8 mouse cellular contexts compared by ENCODE assay signal in the genomic region with DNA sequence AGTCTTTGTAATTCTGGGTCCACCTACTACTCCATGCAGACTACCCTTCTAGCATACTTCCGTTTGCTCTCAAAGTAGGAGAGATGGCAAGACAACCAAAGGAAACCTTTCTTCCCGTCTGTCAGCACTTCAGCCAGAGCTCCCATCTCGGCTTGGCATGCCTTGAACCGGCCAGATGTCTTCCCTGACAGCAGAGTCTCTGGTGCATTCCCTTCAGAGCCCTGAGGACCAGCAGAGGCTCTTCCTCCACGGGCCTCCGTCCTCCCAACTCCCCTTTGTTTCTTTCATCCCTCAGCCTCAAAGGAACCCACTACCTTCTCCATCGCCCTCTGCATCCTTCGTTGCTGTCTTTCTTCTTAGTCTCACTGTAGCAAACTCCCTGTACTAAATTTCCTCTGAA.
"Had no signal": no experiment of that assay in that cellular context is flagged by ENCODE, and none has a peak within 500 bp of the region (broad histone marks: within the 10 kb centered on the region; RNA-seq: fewer than 3 reads in every experiment).

No protein-coding gene starts in this region.

- ATAC-seq: liver, embryonic 12.5 days had no signal

- H3K27ac ChIP-seq: liver, embryonic 12.5 days; liver, embryonic 15.5 days; lung, embryonic 15.5 days had no signal

- H3K27me3 ChIP-seq: liver, embryonic 12.5 days; liver, embryonic 15.5 days; lung, embryonic 15.5 days had no signal

- H3K9ac ChIP-seq: liver, embryonic 12.5 days; liver, embryonic 15.5 days; lung, embryonic 15.5 days had no signal

- H3K4me3 ChIP-seq: liver, embryonic 12.5 days; liver, embryonic 15.5 days; lung, embryonic 15.5 days had no signal

- H3K4me2 ChIP-seq: liver, embryonic 12.5 days; liver, embryonic 15.5 days; lung, embryonic 15.5 days; midbrain, embryonic 11.5 days had no signal

- DNase-seq: midbrain, embryonic 14.5 days; thymus, adult 18-20 months; thymus, postnatal 14 days; thymus, postnatal 4 days had no signal

- H3K9me3 ChIP-seq: liver, embryonic 12.5 days; liver, embryonic 15.5 days; lung, embryonic 15.5 days had no signal

- H3K36me3 ChIP-seq: lung, embryonic 15.5 days had no signal
